Mouse (Mus musculus) MEL (cell line): ENCODE results near the gene Slc25a36.

Source experiments
- EP300 ChIP-seq, 2 experiments: IDR thresholded peaks; 2 replicates each; pipeline ENCODE4 v1.6.1; 2011; ENCODE audit warnings: improper control_type of control experiment in 2 of 2, low read length in 2 of 2, low read depth in 1 of 2, mild to moderate bottlenecking in 1 of 2
- HCFC1 ChIP-seq: IDR thresholded peaks from 2 replicates; pipeline ENCODE4 v1.6.1; 2012; ENCODE audit warnings: low read depth, mild to moderate bottlenecking, inconsistent platforms, low read length, improper control_type of control experiment, moderate library complexity
- JUND ChIP-seq: IDR thresholded peaks from 2 replicates; pipeline ENCODE4 v1.6.1; 2011; ENCODE audit warnings: low read depth, mild to moderate bottlenecking, improper control_type of control experiment, low read length
- KAT2A ChIP-seq: conservative IDR thresholded peaks from 2 replicates; pipeline ENCODE4 v1.6.1; 2012; ENCODE audit warnings: low read depth, low read length, improper control_type of control experiment, inconsistent platforms
- MYC ChIP-seq: IDR thresholded peaks from 2 replicates; pipeline ENCODE4 v1.6.1; 2011; ENCODE audit warnings: low read depth, mild to moderate bottlenecking, low read length, improper control_type of control experiment, moderate library complexity
- POLR2AphosphoS2 ChIP-seq: IDR thresholded peaks from 2 replicates; pipeline ENCODE4 v1.6.1; 2011; ENCODE audit warnings: low read length, improper control_type of control experiment
- SIN3A ChIP-seq: IDR thresholded peaks from 2 replicates; pipeline ENCODE4 v1.6.1; 2012; ENCODE audit warnings: low read length, improper control_type of control experiment, inconsistent platforms
- SMC3 ChIP-seq: IDR thresholded peaks from 2 replicates; pipeline ENCODE4 v1.6.1; 2011; ENCODE audit warnings: low read depth, low read length, improper control_type of control experiment
- UBTF ChIP-seq: IDR thresholded peaks from 2 replicates; pipeline ENCODE4 v1.6.1; 2012; ENCODE audit warnings: low read depth, mild to moderate bottlenecking, inconsistent platforms, low read length, improper control_type of control experiment, moderate library complexity, borderline replicate concordance; ENCODE audit not compliant: insufficient read depth
- ZC3H11A ChIP-seq: IDR thresholded peaks from 2 replicates; pipeline ENCODE4 v1.6.1; 2012; ENCODE audit warnings: low read depth, mild to moderate bottlenecking, inconsistent platforms, low read length, improper control_type of control experiment

DNA sequence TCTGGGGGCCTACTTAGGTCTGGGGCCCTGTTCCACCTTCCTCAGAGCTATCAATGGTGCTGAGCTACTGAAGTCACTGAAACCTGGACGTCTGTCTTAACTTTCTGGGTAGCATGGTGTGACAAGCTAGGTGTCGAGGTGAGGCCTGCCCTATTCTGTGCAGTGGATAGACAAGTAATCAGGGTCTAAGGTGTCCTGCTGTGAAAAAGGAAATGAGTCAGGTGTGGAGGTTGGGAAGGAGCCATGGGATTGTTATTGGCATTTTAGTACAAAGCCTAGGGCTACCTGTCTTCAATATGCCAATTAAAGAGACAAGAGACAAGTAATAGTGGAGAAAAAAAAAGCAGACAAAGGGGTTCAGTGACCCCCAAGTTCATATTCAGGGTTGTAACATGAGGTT lies 30.8 kb upstream of the Slc25a36 start:
- TF ChIP-seq KAT2A = no peak
- no peak for TF ChIP-seq EP300 (IDR thresholded peaks at IDR 0.05; ENCODE audit: low read depth in 1 of 2, low read length in 2 of 2)
- no peak for TF ChIP-seq ZC3H11A
- TF ChIP-seq SMC3 = no peak
- TF ChIP-seq POLR2AphosphoS2 = no peak
- TF ChIP-seq SIN3A = no peak
- no peak for TF ChIP-seq HCFC1
- no peak for TF ChIP-seq UBTF
- TF ChIP-seq JUND = no peak
- TF ChIP-seq MYC = no peak
